Mouse (Mus musculus) megakaryocyte progenitor cell, adult 5-6 weeks (primary cell): ENCODE measurements around the gene Aebp2. TPM values are rescaled to one million over a fixed set of nuclear protein-coding genes. Genes with fewer than 3 reads are reported as not detected.

Experiments
- ATAC-seq: replicated peaks from 2 replicates; pipeline ENCODE4 v1.8.0; 2016; ENCODE audit warnings: mild to moderate bottlenecking, moderate TSS enrichment, inconsistent platforms; ENCODE audit not compliant: poor library complexity
- total RNA-seq, 2 experiments: library from RNA; stranded (forward) in 1 of 2; stranded (reverse) in 1 of 2; fragments of 157-497, 149-512 nt in 1 of 2; fragments of 200-1000 nt in 1 of 2; gene quantifications; 2 replicates each; pipeline versions ENCODE4 v1.2.3 to v1.2.4; 2015 to 2017

The Aebp2 gene
- total RNA-seq, 2 experiments from 2014 or later: 37.5 to 54.6 TPM

DNA sequence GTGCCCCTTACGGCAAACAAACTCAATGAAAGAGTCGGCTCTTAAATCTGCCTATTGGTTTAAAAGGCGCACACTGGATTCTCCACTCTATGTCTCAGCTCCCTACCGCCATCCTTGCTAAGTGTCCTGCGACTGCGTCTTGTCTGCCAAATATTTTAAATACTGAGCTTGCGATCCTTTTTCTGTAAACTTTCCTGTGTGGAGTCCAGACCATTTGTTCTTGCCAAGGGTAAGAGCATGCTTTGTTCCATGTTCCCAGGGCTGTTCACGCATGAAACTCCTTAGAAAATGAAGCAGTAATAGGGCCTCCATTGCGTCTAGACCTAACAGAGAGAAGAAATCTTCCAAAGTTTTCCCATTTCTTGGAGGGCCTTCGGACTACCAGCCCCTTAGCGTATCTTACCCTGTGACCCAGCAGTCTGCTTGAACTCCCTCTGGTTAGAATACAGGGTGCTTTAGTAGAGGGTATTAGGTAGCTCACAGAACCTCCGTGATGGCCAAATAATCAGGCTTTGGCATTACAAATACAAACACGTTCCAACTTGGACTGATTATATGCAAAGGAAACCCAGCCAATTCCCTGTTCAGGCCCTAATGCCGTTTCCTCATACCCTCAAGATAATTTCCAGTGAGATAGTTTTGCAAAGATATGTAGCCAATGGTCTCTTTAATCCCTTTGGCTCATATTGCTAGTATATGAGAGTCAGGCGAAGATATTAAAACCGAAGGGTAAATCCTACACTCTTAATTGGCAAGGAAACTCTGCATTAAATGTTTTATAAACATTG, 67.3 kb downstream of the Aebp2 start:
- no peak for ATAC-seq

DNA sequence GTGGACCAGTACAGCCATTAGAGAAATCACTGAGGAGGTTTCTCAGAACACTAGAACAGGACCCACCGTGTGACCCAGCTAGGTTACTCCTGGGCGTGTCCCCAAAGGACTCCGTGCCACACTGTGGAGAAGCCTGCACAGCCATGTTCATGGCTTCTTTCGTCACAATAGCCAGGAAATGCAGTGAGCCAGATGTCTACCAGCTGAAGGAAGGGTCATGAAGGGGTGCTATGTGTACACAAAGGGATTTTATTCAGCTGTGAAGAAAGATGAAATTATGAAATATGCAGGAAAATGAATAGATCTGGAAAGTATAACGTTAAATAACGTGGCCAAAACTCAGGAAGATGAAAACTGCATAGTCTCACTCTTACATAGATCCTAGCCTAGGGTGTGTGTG, 69.7 kb downstream of the Aebp2 start:
- no peak for ATAC-seq

DNA sequence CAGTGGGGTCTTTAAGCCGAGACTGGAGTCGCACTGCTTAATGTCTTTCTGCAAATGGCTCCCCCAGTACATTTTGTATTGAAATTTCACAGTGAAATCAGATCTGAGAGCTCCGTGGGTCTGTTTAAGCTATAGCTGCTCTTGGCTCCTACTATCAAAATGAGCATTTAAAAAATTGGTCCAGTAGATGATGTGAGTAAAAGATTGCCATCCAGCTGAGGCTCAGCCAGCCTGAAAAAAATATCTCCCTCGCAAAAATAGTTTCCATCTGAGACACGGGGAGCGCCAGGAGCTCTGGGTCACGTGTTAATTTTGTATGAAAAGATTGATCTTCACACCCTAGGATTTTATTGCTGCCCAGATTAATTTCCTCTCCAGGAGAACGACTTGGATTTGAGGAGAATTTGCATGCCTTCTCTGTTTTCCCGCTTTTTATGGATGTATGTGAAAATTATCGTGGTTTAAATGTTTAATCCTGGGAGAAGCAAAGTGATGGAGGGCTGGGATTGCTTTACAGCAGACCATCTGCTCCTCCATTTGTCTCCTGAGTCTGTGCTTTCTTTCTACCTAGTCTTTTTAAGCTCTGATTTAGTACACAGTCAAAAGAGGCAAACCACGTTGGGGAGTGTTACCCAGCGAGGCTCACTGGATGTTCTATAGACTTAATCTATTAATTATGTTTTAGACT, 73.9 kb downstream of the Aebp2 start:
- ATAC-seq: no peak

DNA sequence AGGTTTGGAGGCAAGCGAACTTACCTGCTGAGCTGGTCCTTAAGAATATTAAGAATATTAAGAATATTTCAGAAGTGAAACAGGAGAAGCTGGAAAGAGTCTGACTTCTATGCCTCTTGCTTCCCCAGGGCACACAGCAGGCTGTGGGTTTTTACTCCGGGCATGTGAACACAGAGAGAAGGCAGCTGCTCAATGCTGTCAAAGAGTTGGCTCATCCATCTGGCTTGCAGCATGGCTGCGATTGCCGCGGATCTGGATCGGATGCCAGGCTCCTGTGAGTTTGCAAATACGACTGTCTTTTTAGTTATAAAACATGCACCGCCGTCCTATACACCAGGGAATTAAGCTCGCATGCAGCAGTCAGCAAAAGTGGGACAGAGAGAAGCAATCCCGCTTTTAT, 75.5 kb downstream of the Aebp2 start:
- ATAC-seq: no peak

- no peak for ATAC-seq
Measured at GRCm38 (mm10) chr6:140698596-140698995, 76.1 kb downstream of the Aebp2 start.

GRCm38 (mm10) chr6:140701259-140701658, 78.8 kb downstream of the Aebp2 start:
- ATAC-seq: no peak

DNA sequence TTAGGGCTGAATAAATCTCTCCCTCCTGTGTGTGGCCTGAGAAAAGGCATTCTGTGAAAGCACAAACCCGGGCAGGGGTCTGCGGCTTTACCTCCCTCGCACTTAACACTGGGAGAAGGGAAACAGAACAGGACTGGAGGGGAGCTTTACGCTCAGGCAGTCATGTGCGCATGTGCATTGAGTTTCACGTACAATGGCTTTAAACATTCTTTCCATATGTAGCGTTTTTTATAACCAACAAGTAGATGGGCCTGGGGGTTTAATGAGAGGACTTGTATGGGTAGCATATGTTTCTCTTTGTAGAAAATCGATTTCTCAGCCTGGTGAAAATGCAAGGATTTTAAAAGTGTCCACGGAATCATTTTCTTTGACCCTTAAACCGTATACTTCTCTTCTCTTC, 82.7 kb downstream of the Aebp2 start:
- ATAC-seq: no peak

DNA sequence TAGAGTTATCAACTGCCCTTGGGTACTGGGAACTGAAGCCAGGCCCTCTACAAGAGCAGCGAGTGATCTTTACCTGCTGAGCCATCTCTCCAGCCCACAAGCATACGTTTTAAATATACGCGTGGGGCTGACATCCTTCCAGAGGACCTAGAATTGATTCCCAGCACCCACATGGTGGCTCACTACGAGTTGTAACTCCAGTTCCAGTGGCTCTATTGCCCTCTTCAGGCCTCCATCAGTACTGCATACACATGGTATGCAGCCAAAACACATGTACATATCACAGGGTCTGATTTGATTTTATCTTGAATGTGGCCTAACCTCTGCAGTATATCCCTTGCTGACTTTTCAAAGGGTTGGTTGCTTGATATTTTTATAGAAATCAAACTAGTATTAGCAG, 83.6 kb downstream of the Aebp2 start:
- no peak for ATAC-seq

- ATAC-seq: 0 out of 2 replicates have a peak, but pooled peaks have one; percentile 29
Measured at GRCm38 (mm10) chr6:140708059-140708458, 85.6 kb downstream of the Aebp2 start.

- 0 out of 2 replicates have a peak, but pooled peaks have one; percentile 41 for ATAC-seq
Measured at GRCm38 (mm10) chr6:140709415-140710107, 87.1 kb downstream of the Aebp2 start.

- ATAC-seq: peak; percentile 79
Measured at GRCm38 (mm10) chr6:140712754-140713153, 90.3 kb downstream of the Aebp2 start.

- peak; percentile 93 for ATAC-seq
Measured at GRCm38 (mm10) chr6:140714905-140715365, 92.5 kb downstream of the Aebp2 start.

DNA sequence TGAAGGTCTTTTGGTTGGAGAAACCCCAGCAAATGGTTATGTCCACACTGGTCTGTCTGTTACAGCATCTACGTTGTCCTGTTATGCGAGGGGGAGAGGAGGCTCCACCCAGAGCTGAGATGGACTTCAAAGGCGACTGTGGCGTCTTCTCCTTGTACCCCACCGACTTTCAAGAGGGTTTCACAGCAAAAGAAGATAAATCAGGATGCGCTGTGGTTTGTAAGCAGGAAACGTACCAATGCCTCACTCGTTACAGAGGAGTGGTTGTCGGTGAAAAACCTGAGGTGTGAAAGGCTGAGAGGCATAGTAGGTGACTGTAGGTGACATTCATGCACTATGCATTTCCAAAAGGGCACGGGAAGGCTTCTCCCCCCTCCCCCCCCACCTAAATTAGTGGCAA, 99.6 kb downstream of the Aebp2 start:
- no peak for ATAC-seq

Other genes with a start within 250 kb of the Aebp2 start
- gene Plekha5, start 198.6 kb upstream of the Aebp2 start, total RNA-seq (2015): 5.0 and 6.5 TPM in 2 replicates
- 5.6 and 9.9 TPM in 2 replicates for gene Plekha5, start 198.6 kb upstream of the Aebp2 start, total RNA-seq (2017)
- gene Gm11077, start 106.6 kb downstream of the Aebp2 start, total RNA-seq (2015): not detected in 2 replicates
- not detected in 2 replicates for gene Gm11077, start 106.6 kb downstream of the Aebp2 start, total RNA-seq (2017)